Mouse (Mus musculus) layer of hippocampus, adult 18-20 months (tissue): ENCODE results near the gene Tmem163. TPM values are rescaled to one million over a fixed set of nuclear protein-coding genes. Genes with fewer than 3 reads are reported as not detected.

Experiments used
- DNase-seq, 2 experiments: peaks; one replicate each; pipeline ENCODE4 v3.0.0; 2022; ENCODE audit warnings: low spot score in 2 of 2
- total RNA-seq, 2 experiments: library from RNA; stranded (reverse); gene quantifications; 2 replicates each; pipeline ENCODE4 v1.2.3; 2021

Tmem163 gene
- total RNA-seq, 2 experiments from 2014 or later: 5.7 to 7.0 TPM

GRCm38 (mm10) chr1:127576143-127576542, 103.2 kb downstream of the Tmem163 start:
- no peak for DNase-seq

DNA sequence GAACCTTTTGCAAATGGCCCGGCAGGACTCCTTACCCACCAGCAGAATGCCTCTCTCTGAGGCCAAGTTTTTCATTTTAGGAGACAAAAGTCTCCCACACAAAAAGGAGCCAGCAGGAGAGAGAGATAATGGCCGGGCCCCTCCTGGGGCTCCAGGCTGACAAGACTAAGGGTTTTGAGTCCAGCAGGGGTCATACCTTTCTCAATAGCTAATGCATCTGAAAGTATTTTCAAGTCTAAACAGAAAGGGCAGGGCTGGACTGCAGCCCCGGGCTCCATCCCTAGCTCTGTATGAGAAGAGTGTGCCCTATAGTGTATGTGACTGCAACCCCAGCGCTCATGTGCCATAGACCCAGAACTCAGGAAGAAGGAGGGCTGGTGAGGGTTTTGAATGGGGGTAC, 103.7 kb downstream of the Tmem163 start:
- no peak for DNase-seq

DNA sequence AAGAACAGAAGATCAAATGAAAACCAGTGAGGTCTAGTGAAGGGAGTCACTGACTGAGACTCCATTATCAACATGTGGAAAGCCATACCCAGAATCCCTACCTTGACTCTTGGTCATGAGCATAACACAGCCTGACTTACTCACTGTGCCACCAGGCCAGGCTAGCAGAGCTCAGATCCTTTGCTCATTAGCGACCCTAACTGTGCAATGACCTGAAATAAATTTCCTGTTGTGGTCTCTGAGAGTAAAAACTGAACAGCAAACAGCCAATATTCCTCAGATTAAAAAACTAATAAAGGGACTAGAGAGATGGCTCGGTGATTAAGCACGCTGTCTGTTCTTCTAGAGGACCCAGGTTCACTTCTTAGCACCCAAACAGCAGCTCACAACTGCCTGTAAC, 106.2 kb downstream of the Tmem163 start:
- no peak for DNase-seq

DNA sequence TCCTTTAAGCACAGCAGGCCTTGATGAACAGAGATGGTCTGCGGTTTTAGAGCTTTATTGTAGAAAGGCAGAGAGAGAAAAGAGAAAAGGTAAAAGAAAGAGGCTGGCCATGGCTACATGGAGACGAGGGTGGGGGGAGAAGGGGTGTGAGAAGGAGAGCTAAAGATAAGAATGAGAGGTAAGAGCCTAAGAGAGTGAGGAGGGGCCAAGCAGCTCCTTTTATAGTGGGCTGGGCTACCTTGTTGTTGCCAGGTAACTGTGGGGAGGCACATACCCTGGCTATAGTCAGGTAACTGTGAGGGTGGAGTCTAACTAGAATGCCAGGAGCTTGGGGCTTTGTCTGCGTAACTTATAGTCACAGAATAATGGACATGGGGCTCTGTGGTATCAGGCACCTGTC, 110.7 kb downstream of the Tmem163 start:
- no peak for DNase-seq

DNA sequence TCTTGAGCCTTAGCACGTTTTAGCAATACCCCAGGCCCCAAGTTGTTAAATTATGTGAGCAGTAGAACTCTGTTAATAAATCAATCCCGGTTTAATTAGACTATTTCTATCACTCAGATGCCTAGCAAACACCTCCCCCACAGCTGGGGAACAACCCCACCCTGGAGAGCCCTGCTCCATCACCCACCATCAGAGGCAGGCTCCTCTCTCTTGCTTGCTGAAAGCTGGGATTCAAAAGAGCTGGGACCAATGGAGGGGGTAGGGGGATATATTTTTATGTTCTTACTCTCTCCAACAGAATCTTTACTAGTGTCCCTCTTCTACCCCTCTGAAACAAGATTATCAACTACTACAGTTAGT, 122.9 kb downstream of the Tmem163 start:
- DNase-seq: no peak

GRCm38 (mm10) chr1:127555822-127556485, 123.4 kb downstream of the Tmem163 start:
- DNase-seq: no peak

DNA sequence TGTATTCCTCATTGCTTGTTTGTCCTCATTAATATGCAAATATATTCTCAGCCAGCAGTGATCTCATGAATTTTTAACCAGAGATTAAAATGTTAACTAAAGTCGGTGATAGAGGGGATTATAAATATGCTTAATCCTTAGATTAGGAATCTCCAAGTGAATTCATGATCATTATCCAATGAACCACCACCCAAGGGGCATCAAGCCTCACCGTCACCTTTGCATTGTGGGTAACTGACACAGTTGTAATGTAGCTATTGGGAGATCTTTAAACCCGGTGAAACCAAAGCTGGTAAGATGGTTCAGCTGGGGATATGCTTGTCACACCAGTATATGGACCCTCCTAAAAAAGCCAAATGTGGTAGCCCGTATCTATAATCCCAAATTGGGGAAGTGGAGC, 131.3 kb downstream of the Tmem163 start:
- DNase-seq: no peak

DNA sequence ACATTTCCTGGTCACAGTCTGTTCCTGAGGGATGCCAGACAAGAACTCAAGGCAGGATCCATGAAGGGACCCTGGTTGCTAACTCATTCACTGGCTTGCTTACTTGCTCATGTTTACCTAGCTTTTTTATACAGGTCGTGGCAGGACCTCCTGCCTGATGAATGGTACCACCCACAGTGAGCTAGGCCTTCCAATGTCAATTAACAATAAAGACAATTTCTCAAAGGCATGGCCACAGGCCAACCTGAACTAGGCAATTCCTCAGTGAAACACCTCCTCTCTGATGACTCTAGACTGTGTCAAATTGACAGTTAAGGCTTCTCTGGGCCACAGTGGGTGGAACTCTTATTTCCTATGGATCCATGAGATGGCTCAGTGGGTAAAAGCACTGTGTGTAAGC, 136.6 kb downstream of the Tmem163 start:
- DNase-seq: no peak

DNA sequence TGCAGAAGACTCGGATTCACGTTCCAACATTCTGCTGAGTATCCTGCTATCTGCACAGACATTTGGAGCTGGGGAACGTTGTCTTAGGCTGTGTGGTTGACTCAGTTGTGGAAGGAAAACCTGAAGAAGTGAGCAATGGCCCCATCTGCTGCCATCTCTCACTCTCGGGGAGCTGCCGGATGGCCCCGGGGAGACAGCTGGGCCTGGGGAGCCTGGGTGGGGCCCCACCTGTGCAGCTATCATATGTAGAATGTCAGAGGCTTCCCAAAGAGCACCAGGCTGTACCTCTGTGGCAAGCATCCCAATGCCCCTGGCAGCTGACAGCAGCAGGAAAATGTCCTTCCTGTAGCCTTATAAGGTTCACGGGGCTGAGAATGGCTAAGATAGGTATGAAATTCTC, 137.4 kb downstream of the Tmem163 start:
- DNase-seq: peak; percentile 9 to 51

DNA sequence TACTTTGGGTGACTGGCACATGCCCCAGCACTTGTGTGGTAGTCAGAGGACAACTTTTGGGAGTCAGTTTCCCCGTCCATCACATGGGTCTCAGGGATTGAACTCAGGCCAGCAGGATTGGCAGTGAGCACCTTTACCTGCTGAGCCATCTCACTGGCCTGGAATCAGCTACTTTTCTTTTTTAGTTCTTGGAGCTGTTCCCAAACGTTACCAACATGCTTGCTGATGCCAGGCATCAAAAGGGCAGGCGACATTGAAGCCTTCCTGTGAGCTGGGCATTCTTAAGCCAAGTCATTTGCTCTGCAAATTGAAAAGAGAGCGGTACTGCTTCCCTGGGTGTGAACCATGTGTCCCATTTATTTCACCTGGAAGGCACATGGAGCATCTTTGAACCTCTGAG, 137.8 kb downstream of the Tmem163 start:
- DNase-seq: no peak

- DNase-seq: peak; percentile 7 to 45
These were observed 141.9 kb downstream of the Tmem163 start for GRCm38 (mm10) chr1:127537204-127538038.

GRCm38 (mm10) chr1:127536448-127536847, 142.9 kb downstream of the Tmem163 start:
- no peak for DNase-seq

- DNase-seq: no peak
These were observed 147.6 kb downstream of the Tmem163 start for GRCm38 (mm10) chr1:127531723-127532122.

DNA sequence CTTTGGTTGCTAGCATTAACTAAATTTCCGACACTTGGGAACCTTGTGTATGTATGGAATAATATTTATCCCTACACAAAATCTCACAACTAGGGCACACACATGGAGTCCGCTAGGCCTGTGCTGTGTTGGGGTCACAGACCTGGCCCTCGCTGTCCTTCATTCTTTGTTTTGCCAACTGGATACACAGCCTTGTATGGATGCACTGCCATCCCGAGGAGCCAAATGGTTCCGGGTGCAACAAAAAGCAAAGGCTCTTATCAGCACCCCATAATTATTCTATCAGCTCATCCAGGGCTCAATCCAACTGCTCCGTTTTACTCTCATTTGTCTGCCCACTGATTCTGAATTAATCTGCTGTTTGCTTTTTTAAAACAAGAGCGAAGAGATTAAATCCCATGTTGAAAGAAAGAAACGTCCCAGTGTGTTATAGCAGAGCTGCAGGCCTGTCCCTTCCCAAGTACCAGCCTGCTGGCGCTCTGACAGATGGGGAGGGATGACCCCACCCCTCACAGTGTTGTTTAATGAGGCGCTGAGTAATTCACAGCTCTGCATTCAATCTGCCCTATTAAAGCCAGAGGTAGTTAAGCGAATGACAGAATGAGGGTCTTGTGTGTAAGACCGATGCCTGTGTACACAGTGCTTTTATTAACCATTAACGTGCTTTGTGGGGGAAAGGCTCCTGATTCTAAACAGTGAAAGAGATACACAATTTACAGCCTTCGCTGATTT, 148.3 kb downstream of the Tmem163 start:
- DNase-seq: peak; percentile 4 to 37

GRCm38 (mm10) chr1:127523364-127523763, 156.0 kb downstream of the Tmem163 start:
- no peak for DNase-seq

DNA sequence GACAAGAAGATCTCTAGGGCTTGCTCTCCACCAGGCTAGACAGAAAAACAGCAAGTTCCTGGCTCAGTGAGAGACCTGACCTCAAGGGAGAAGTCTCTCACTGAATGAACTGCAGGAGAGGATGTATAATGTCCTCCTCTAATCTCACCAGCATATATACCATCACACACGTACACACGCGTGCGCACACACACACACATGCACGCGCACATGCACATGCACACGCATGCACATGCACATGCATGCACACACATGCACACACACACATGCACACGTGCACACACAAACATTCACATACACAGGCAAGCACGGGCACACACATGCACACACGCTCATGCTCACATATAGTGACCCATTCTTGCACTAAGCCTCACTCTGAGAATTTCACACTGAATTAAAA, 164.5 kb downstream of the Tmem163 start:
- no peak for DNase-seq

- DNase-seq: no peak
These were observed 164.9 kb downstream of the Tmem163 start for GRCm38 (mm10) chr1:127514479-127514878.

DNA sequence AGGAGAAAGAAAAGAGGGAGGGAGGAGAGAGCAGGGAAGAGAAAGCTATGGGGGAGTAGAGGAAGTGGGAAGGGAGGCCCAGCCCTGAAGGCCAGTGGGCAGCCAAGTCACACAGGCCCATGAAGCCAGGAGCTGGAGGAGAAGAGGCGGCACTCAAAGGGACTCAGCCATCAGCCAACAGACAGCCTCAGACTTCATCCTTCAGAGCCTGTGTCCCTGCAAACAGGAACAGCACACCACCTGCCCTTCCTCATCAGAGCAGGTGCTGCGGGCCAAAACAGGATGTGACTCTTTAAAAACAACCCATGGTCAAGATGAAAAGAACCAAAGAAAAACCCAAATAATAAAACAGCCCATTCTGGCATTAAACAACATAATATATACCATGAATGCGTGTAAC, 165.7 kb downstream of the Tmem163 start:
- no peak for DNase-seq

DNA sequence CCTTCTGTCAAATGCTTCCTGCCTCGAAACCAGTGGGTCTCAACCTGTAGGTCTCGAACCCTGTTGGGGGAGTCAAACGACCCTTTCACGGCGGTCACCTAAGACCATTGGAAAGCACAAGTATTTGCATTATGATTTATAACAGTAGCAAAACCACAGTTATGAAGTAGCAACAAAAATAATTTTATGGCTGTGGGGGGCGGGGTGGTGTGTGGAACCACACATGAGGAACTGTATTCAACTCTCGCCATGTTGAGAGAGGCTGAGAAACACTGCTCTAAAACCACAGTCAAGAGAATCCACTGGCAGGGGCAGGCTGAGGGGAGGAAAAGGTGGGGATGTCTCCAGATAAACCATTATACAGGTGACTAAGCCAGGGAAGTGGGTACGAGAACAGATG, 166.2 kb downstream of the Tmem163 start:
- no peak for DNase-seq

GRCm38 (mm10) chr1:127512709-127513108, 166.6 kb downstream of the Tmem163 start:
- no peak for DNase-seq

- DNase-seq: no peak
These were observed 168.0 kb downstream of the Tmem163 start for GRCm38 (mm10) chr1:127511362-127511761.

GRCm38 (mm10) chr1:127508921-127509320, 170.4 kb downstream of the Tmem163 start:
- DNase-seq: no peak
